Comparison of ENCODE assay signal across 34 mouse cellular contexts in the genomic region with DNA sequence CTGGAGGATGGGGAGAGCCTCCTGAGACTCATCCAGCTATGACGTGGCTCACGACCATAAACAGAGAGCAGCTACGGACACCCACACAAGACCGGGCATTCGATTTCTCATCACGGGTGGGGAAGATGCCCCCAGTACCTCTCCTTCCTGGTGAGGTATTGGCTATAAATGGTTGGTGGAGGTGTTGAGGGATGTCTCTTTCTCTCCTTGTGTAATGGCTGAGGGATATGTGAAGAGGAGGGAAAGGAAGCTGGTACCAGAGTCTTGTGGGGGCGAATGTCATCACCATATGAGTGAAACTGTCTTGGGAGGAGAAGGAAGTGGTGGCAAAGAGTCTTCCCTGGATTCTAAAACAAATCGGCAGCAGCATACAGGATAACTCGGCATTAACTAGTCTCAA. TPM values are rescaled to one million over a fixed set of nuclear protein-coding genes. Genes with fewer than 3 reads are reported as not detected.
"Had no signal": no experiment of that assay in that cellular context is flagged by ENCODE, and none has a peak within 500 bp of the region (broad histone marks: within the 10 kb centered on the region; RNA-seq: fewer than 3 reads in every experiment).

No protein-coding gene starts in this region.

- H3K4me2 ChIP-seq: limb, embryonic 12.5 days; limb, embryonic 13.5 days; limb, embryonic 15.5 days; liver, embryonic 11.5 days; liver, embryonic 12.5 days; liver, embryonic 13.5 days; liver, embryonic 15.5 days; lung, embryonic 14.5 days; lung, embryonic 15.5 days; midbrain, embryonic 11.5 days; midbrain, embryonic 12.5 days; midbrain, embryonic 13.5 days; midbrain, embryonic 15.5 days had no signal

- H3K27me3 ChIP-seq: limb, embryonic 13.5 days; limb, embryonic 15.5 days; liver, embryonic 12.5 days; liver, embryonic 13.5 days; liver, embryonic 15.5 days; lung, embryonic 15.5 days; midbrain, embryonic 15.5 days had no signal

- H3K9me3 ChIP-seq: limb, embryonic 10.5 days; limb, embryonic 12.5 days; limb, embryonic 13.5 days; limb, embryonic 15.5 days; liver, embryonic 12.5 days; liver, embryonic 13.5 days; liver, embryonic 15.5 days; lung, embryonic 15.5 days; megakaryocyte, embryonic 14.5 days; midbrain, embryonic 10.5 days; midbrain, embryonic 12.5 days; midbrain, embryonic 13.5 days; midbrain, embryonic 15.5 days had no signal

- H3K27ac ChIP-seq: left cerebral cortex, adult 2 months; limb, embryonic 10.5 days; limb, embryonic 12.5 days; limb, embryonic 13.5 days; limb, embryonic 15.5 days; liver, embryonic 12.5 days; liver, embryonic 13.5 days; liver, embryonic 14.5 days; liver, embryonic 15.5 days; lung, embryonic 15.5 days; macrophage; midbrain, embryonic 10.5 days; midbrain, embryonic 12.5 days; midbrain, embryonic 13.5 days; midbrain, embryonic 15.5 days had no signal

- DNase-seq: left cerebral cortex, postnatal 4 days; liver; liver, embryonic 13.5 days; liver, postnatal 0 days; lung, adult 18-20 months; lung, adult 2 months; lung, embryonic 14.5 days; lung, postnatal 10 days; lung, postnatal 14 days; lung, postnatal 36 days; lung, postnatal 4 days; midbrain, embryonic 14.5 days had no signal

- H3K4me3 ChIP-seq: left cerebral cortex, adult 2 months; limb, embryonic 10.5 days; limb, embryonic 12.5 days; limb, embryonic 13.5 days; limb, embryonic 15.5 days; liver, embryonic 12.5 days; liver, embryonic 13.5 days; liver, embryonic 15.5 days; lung, embryonic 15.5 days; megakaryocyte, embryonic 14.5 days; midbrain, embryonic 10.5 days; midbrain, embryonic 12.5 days; midbrain, embryonic 13.5 days; midbrain, embryonic 15.5 days; myocyte had no signal

- H3K9ac ChIP-seq: limb, embryonic 12.5 days; limb, embryonic 13.5 days; limb, embryonic 15.5 days; liver, embryonic 12.5 days; liver, embryonic 13.5 days; liver, embryonic 14.5 days; liver, embryonic 15.5 days; liver, postnatal 0 days; lung, embryonic 14.5 days; lung, embryonic 15.5 days; midbrain, embryonic 12.5 days; midbrain, embryonic 13.5 days; midbrain, embryonic 15.5 days had no signal

- ATAC-seq: liver, embryonic 12.5 days; liver, postnatal 0 days; lung, postnatal 0 days; midbrain, embryonic 13.5 days; midbrain, embryonic 15.5 days had no signal

- H3K4me1 ChIP-seq: limb, embryonic 12.5 days; limb, embryonic 13.5 days; limb, embryonic 15.5 days; liver, embryonic 12.5 days; liver, embryonic 13.5 days; liver, embryonic 15.5 days; lung, embryonic 15.5 days; megakaryocyte, embryonic 14.5 days; midbrain, embryonic 12.5 days; midbrain, embryonic 13.5 days; midbrain, embryonic 15.5 days had no signal

- H3K36me3 ChIP-seq: limb, embryonic 10.5 days; limb, embryonic 12.5 days; limb, embryonic 13.5 days; limb, embryonic 15.5 days; liver, embryonic 12.5 days; liver, embryonic 13.5 days; liver, embryonic 15.5 days; lung, embryonic 15.5 days; midbrain, embryonic 10.5 days; midbrain, embryonic 12.5 days; midbrain, embryonic 13.5 days; midbrain, embryonic 15.5 days had no signal

RNA-seq across cellular contexts. Expression of gene Rph3a, which starts 29.6 kb away (rescaled TPM):
- polyA plus RNA-seq: limb, embryonic 10.5 days; limb, embryonic 11.5 days; limb, embryonic 12.5 days; liver, adult 2 months; liver, embryonic 11.5 days; liver, embryonic 12.5 days; liver, embryonic 14.5 days; liver, embryonic 16.5 days; lung, adult 2 months; lung, embryonic 14.5 days; lung, postnatal 0 days; macrophage had no signal
